Mouse (Mus musculus) heart, postnatal 0 days (tissue): ENCODE measurements at regions not wholly inside any gene's neighbourhood (a gene's known extent, or its start where the extent isn't known, plus 50 kb on each side); places are given as distances from the start of the nearest gene placed in this dataset.

Source experiments
- ATAC-seq: fragments of 200-750 bp; cut with Nextera tagmentation; 2 replicates; pipeline ENCODE4 v1.8.0; 2017; ENCODE audit warnings: low read depth, moderate number of reproducible peaks, moderate library complexity; ENCODE audit not compliant: insufficient read depth
- DNase-seq: peaks from one replicate; pipeline ENCODE4 v3.0.0-alpha.2; 2016; ENCODE audit warnings: low spot score
- H3K27ac ChIP-seq: fragments of 300-500 bp; sonication (generic); 2 replicates; pipeline ENCODE4 v1.5.1; 2014; ENCODE audit warnings: low read depth, mild to moderate bottlenecking
- H3K27me3 ChIP-seq: fragments of 300-500 bp; sonication (generic); 2 replicates; pipeline ENCODE4 v1.6.1; 2014; ENCODE audit warnings: low read length, mixed read lengths; ENCODE audit not compliant: control insufficient read depth, insufficient read depth
- H3K36me3 ChIP-seq: fragments of 300-500 bp; sonication (generic); replicated peaks from 2 replicates; pipeline ENCODE4 v1.6.1; 2014; ENCODE audit warnings: low read length, mixed read lengths; ENCODE audit not compliant: control insufficient read depth, insufficient read depth
- H3K4me1 ChIP-seq: fragments of 300-500 bp; sonication (generic); 2 replicates; pipeline ENCODE4 v1.6.1; 2014; ENCODE audit warnings: antibody characterized with exemption; ENCODE audit not compliant: control insufficient read depth, insufficient read depth
- H3K4me2 ChIP-seq: fragments of 300-500 bp; sonication (generic); 2 replicates; pipeline ENCODE4 v1.6.1; 2014; ENCODE audit warnings: low read depth, mild to moderate bottlenecking, low read length, moderate library complexity
- H3K4me3 ChIP-seq: fragments of 300-500 bp; sonication (generic); 2 replicates; pipeline ENCODE4 v1.5.1; 2014; ENCODE audit warnings: low read depth, low read length
- H3K9ac ChIP-seq: fragments of 300-500 bp; sonication (generic); replicated peaks from 2 replicates; pipeline ENCODE4 v1.6.1; 2014; ENCODE audit warnings: low read depth, low read length, mixed read lengths
- H3K9me3 ChIP-seq: fragments of 300-500 bp; sonication (generic); replicated peaks from 2 replicates; pipeline ENCODE4 v1.6.1; 2016; ENCODE audit warnings: low read length; ENCODE audit not compliant: control insufficient read depth
- CTCF ChIP-seq: IDR thresholded peaks from 2 replicates; pipeline ENCODE4 v1.5.1; 2016; ENCODE audit warnings: antibody characterized with exemption, control low read depth, low read depth
- EP300 ChIP-seq: IDR thresholded peaks from 2 replicates; pipeline ENCODE4 v1.6.1; 2016; ENCODE audit warnings: antibody characterized with exemption, low read depth
- WGBS: fragments of 180-500 bp; shearing (Covaris S2); extraction: QIAGEN DNeasy Blood & Tissue Kit; methylation state at CpG from one replicate; pipeline ENCODE4 v1.1.7; 2014; 5-methylcytosine and 5-hydroxymethylcytosine counted together

DNA sequence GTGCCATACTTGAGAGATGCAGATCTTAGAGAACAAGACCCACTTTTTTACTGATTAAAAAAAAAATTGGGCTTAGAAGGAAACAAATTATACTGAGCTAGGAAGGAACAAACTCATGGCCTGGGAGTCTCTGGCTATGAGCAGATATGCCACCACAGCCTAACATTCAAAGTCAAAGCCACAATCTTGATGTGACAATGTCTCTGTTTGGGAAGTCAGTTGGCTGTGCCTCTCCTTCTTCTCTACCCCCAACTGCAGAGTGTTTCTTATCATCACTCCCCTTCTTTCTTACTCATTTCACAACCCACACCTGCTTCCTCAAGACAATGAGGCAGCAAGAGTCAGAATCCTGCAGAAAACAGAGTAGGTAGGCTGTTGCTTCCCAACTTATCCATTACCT lies 613.3 kb upstream of the Arid1b start:
- TF ChIP-seq EP300 (no peak), CTCF (no peak)
- H3K36me3 ChIP-seq = no peaks in the 10 kb centered on the region
- no peak for DNase-seq
- H3K9ac ChIP-seq = no peak overlapping the region
- H3K27ac ChIP-seq = no peak overlapping the region
- H3K4me1 ChIP-seq = no peaks in the 10 kb centered on the region
- H3K4me2 ChIP-seq = no peak overlapping the region
- no peak overlapping the region for H3K4me3 ChIP-seq
- ATAC-seq = no peak
- no peaks in the 10 kb centered on the region for H3K9me3 ChIP-seq
- no peaks in the 10 kb centered on the region for H3K27me3 ChIP-seq

GRCm38 (mm10) chr17:4381896-4382685 lies 612.0 kb upstream of the Arid1b start:
- 80% methylated on average over 13 of the region's 13 CpGs for WGBS
- no peaks in the 10 kb centered on the region for H3K36me3 ChIP-seq
- no peaks in the 10 kb centered on the region for H3K9me3 ChIP-seq
- DNase-seq = no peak
- no peak for TF ChIP-seq CTCF
- no peak for TF ChIP-seq EP300
- no peaks in the 10 kb centered on the region for H3K4me1 ChIP-seq
- H3K4me2 ChIP-seq = no peak overlapping the region
- no peak overlapping the region for H3K9ac ChIP-seq
- H3K4me3 ChIP-seq = no peak overlapping the region
- no peaks in the 10 kb centered on the region for H3K27me3 ChIP-seq
- no peak for ATAC-seq
- H3K27ac ChIP-seq = no peak overlapping the region

DNA sequence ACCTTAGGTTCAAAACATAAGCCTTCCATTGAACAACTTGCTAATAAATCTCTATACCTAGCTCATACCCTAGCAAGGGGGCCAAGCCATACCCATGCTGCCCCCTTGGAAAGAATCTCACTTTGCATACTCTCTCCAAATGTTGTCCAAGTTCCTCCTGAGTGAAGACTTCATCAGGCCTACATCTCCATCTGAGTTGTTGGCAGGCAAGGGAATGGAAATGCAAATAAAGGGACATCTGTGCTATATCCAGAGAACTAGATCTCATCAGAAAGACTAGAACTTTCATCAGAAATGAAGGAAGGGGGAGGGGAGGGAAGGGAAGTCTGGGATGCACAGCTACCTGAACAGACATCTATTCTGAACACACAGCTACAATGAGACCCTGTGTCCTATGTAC lies 611.4 kb upstream of the Arid1b start:
- Histone ChIP-seq H3K27me3 (no peaks in the 10 kb centered on the region), H3K4me2 (no peak overlapping the region), H3K4me1 (no peaks in the 10 kb centered on the region), H3K27ac (no peak overlapping the region), H3K9ac (no peak overlapping the region), H3K9me3 (no peaks in the 10 kb centered on the region), H3K36me3 (no peaks in the 10 kb centered on the region), H3K4me3 (no peak overlapping the region)
- TF ChIP-seq EP300 (no peak), CTCF (no peak)
- DNase-seq = no peak
- no peak for ATAC-seq

DNA sequence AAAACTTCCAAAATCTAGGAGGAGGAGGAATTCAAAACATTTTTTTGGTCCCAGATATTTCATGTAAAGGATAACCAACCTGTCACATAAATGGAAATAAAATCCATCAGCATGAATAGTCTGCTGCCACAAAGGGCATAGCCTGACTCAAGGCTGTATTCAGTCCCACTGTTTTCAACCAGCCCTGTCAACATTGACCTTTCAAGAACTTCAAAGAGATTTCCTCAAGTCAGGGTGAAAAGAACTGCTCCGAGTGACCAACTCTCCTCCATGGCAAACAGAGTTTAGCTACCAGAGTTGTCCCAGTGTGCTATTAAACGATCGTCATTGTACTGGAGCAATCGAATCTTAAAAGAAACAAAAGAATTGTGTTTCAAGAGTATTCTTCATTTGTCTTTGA lies 606.5 kb upstream of the Arid1b start:
- Histone ChIP-seq H3K4me3 (no peak overlapping the region), H3K36me3 (no peaks in the 10 kb centered on the region), H3K9ac (no peak overlapping the region), H3K27ac (no peak overlapping the region), H3K27me3 (no peaks in the 10 kb centered on the region), H3K4me1 (no peaks in the 10 kb centered on the region), H3K9me3 (no peaks in the 10 kb centered on the region), H3K4me2 (no peak overlapping the region)
- ATAC-seq (no peak), DNase-seq (no peak)
- WGBS = 76% methylated on average over 4 of the region's 4 CpGs
- no peak for TF ChIP-seq CTCF
- no peak for TF ChIP-seq EP300

DNA sequence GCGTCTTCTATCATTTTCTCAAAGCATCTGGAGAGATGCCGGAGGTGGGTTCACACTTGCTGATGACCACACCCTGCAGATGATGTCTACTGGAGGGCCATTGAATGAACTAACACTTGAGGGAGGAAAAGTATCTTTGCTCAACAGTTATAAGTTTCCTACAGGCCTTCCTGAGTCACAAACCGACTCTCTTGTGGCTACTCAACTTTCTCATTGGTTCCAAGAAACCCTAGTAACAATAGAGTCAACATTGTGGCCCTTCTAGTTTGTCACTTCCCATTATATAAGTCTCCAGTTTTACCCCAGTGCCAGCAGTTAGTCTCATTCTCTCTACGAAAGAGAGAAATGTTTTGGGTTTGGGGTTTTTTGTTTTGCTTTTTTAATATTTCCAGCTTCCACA lies 604.1 kb upstream of the Arid1b start:
- DNase-seq (no peak), ATAC-seq (no peak)
- 78% methylated on average over 4 of the region's 4 CpGs for whole genome bisulfite sequencing
- Histone ChIP-seq H3K9me3 (no peaks in the 10 kb centered on the region), H3K4me2 (no peak overlapping the region), H3K27me3 (no peaks in the 10 kb centered on the region), H3K27ac (no peak overlapping the region), H3K36me3 (no peaks in the 10 kb centered on the region), H3K4me1 (no peaks in the 10 kb centered on the region), H3K9ac (no peak overlapping the region), H3K4me3 (no peak overlapping the region)
- TF ChIP-seq CTCF = no peak
- no peak for TF ChIP-seq EP300

DNA sequence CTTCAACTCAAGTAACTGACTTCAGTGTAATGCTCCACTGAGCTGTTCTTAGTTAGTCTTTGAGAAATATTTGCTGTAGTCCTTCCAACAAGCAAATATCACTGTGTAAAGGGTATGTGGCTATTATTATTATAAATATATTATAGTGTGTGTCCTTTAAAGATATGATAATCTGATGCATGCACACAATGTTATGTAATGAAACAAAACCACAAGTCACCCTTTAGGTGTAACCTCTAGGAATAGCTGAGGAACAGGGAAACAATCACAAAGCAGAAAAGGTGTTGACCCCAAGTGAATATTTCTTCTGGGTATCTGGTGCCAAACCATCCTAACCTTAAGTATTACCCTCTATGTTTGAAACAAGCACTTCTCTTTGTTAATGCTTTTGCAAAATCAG lies 603.6 kb upstream of the Arid1b start:
- H3K9me3 ChIP-seq = no peaks in the 10 kb centered on the region
- no peak overlapping the region for H3K9ac ChIP-seq
- H3K27ac ChIP-seq = no peak overlapping the region
- DNase-seq (no peak), ATAC-seq (no peak)
- H3K4me3 ChIP-seq = no peak overlapping the region
- H3K27me3 ChIP-seq = no peaks in the 10 kb centered on the region
- no peaks in the 10 kb centered on the region for H3K36me3 ChIP-seq
- TF ChIP-seq CTCF (no peak), EP300 (no peak)
- H3K4me2 ChIP-seq = no peak overlapping the region
- H3K4me1 ChIP-seq = no peaks in the 10 kb centered on the region
